Mouse (Mus musculus) liver, embryonic 15.5 days (tissue): ENCODE results near the gene Npnt. TPM values are rescaled to one million over a fixed set of nuclear protein-coding genes. Genes with fewer than 3 reads are reported as not detected.

Experiments used
- ATAC-seq: fragments of 200-750 bp; cut with Nextera tagmentation; 2 replicates; pipeline ENCODE4 v1.8.0; 2017; ENCODE audit warnings: moderate number of reproducible peaks, mild to moderate bottlenecking, moderate library complexity; ENCODE audit not compliant: insufficient read depth
- H3K27ac ChIP-seq: fragments of 300-500 bp; sonication (generic); replicated peaks from 2 replicates; pipeline ENCODE4 v1.5.1; 2015; ENCODE audit warnings: mild to moderate bottlenecking, inconsistent platforms
- H3K27me3 ChIP-seq: fragments of 300-500 bp; sonication (generic); 2 replicates; pipeline ENCODE4 v1.6.1; 2015; ENCODE audit warnings: mild to moderate bottlenecking, inconsistent platforms
- H3K36me3 ChIP-seq: fragments of 300-500 bp; sonication (generic); replicated peaks from 2 replicates; pipeline ENCODE4 v1.6.1; 2015; ENCODE audit warnings: moderate library complexity, mild to moderate bottlenecking, inconsistent platforms
- H3K4me1 ChIP-seq: fragments of 300-500 bp; sonication (generic); replicated peaks from 2 replicates; pipeline ENCODE4 v1.6.1; 2015; ENCODE audit warnings: inconsistent platforms
- H3K4me2 ChIP-seq: fragments of 300-500 bp; sonication (generic); 2 replicates; pipeline ENCODE4 v1.6.1; 2015; ENCODE audit warnings: moderate library complexity, mild to moderate bottlenecking, inconsistent platforms
- H3K4me3 ChIP-seq: fragments of 300-500 bp; sonication (generic); replicated peaks from 2 replicates; pipeline ENCODE4 v1.5.1; 2015; ENCODE audit warnings: mild to moderate bottlenecking, inconsistent platforms
- H3K9ac ChIP-seq: fragments of 300-500 bp; sonication (generic); 2 replicates; pipeline ENCODE4 v1.6.1; 2015; ENCODE audit warnings: moderate library complexity, mild to moderate bottlenecking, inconsistent platforms
- H3K9me3 ChIP-seq: fragments of 300-500 bp; sonication (generic); replicated peaks from 2 replicates; pipeline ENCODE4 v1.6.1; 2016; ENCODE audit warnings: inconsistent platforms
- WGBS: fragments of 180-500 bp; shearing (Covaris S2); methylation state at CpG from one replicate; pipeline ENCODE4 v1.1.7; 2015; ENCODE audit warnings: mixed read lengths; ENCODE audit not compliant: insufficient replicate concordance; 5-methylcytosine and 5-hydroxymethylcytosine counted together
- polyA plus RNA-seq: library from polyadenylated mRNA; unstranded; fragments of >200 nt; fragmentation: Nextera tagmentation; extraction: Ambion mirVana; gene quantifications from 2 replicates; pipeline ENCODE4 v1.2.1, GENCODE M21; 2015

Gene Npnt
- polyA plus RNA-seq, 1 experiment from 2014 or later, result 2.4 TPM

- Histone ChIP-seq H3K9me3 (no peaks in the 10 kb centered on the region), H3K27ac (no peak overlapping the region), H3K4me1 (no peaks in the 10 kb centered on the region), H3K4me2 (no peak overlapping the region), H3K9ac (no peak overlapping the region), H3K4me3 (no peak overlapping the region), H3K27me3 (no peaks in the 10 kb centered on the region), H3K36me3 (no peaks in the 10 kb centered on the region)
- no peak for ATAC-seq
- WGBS, result 74% methylated on average over 8 of the region's 8 CpGs
These were observed 42.4 kb downstream of the Npnt start for GRCm38 (mm10) chr3:132907506-132908203.

- no peaks in the 10 kb centered on the region for H3K4me1 ChIP-seq
- 71% methylated on average over 7 of the region's 7 CpGs for WGBS
These were observed 44.7 kb downstream of the Npnt start for GRCm38 (mm10) chr3:132905224-132905930.

GRCm38 (mm10) chr3:132903386-132903785, 46.7 kb downstream of the Npnt start:
- Histone ChIP-seq H3K27me3 (no peaks in the 10 kb centered on the region), H3K27ac (no peak overlapping the region), H3K4me3 (no peak overlapping the region), H3K9me3 (no peaks in the 10 kb centered on the region), H3K4me1 (no peaks in the 10 kb centered on the region), H3K36me3 (no peaks in the 10 kb centered on the region), H3K4me2 (no peak overlapping the region), H3K9ac (no peak overlapping the region)
- ATAC-seq, result no peak
- 78% methylated on average over 11 of the region's 11 CpGs for WGBS

More at GRCm38 (mm10) chr3:132905224-132905930, 44.7 kb downstream of the Npnt start:
- H3K27me3 ChIP-seq, result no peaks in the 10 kb centered on the region
- H3K36me3 ChIP-seq, result no peaks in the 10 kb centered on the region
- no peak overlapping the region for H3K9ac ChIP-seq
- no peaks in the 10 kb centered on the region for H3K9me3 ChIP-seq
- H3K27ac ChIP-seq, result no peak overlapping the region
- H3K4me2 ChIP-seq, result no peak overlapping the region
- no peak for ATAC-seq
- H3K4me3 ChIP-seq, result no peak overlapping the region

- Histone ChIP-seq H3K4me3 (no peak overlapping the region), H3K9ac (no peak overlapping the region), H3K27ac (no peak overlapping the region), H3K27me3 (no peaks in the 10 kb centered on the region), H3K36me3 (no peaks in the 10 kb centered on the region), H3K4me2 (no peak overlapping the region), H3K9me3 (no peaks in the 10 kb centered on the region), H3K4me1 (no peaks in the 10 kb centered on the region)
- WGBS, result 75% methylated on average over 5 of the region's 5 CpGs
- no peak for ATAC-seq
These were observed 47.2 kb downstream of the Npnt start for GRCm38 (mm10) chr3:132902921-132903320.

- Histone ChIP-seq H3K9me3 (no peaks in the 10 kb centered on the region), H3K4me1 (no peaks in the 10 kb centered on the region), H3K27ac (no peak overlapping the region), H3K9ac (no peak overlapping the region), H3K4me3 (no peak overlapping the region), H3K4me2 (no peak overlapping the region), H3K27me3 (no peaks in the 10 kb centered on the region), H3K36me3 (no peaks in the 10 kb centered on the region)
- 56% methylated on average over 6 of the region's 6 CpGs for WGBS
- ATAC-seq, result no peak
These were observed 47.9 kb downstream of the Npnt start for GRCm38 (mm10) chr3:132902206-132902605.

GRCm38 (mm10) chr3:132897891-132898290, 52.2 kb downstream of the Npnt start:
- no peak overlapping the region for H3K9ac ChIP-seq
- no peaks in the 10 kb centered on the region for H3K4me1 ChIP-seq
- no peak overlapping the region for H3K4me3 ChIP-seq
- H3K4me2 ChIP-seq, result no peak overlapping the region
- H3K36me3 ChIP-seq, result no peaks in the 10 kb centered on the region
- ATAC-seq, result no peak
- no peak overlapping the region for H3K27ac ChIP-seq
- H3K27me3 ChIP-seq, result no peaks in the 10 kb centered on the region
- 79% methylated on average over 4 of the region's 4 CpGs for WGBS
- H3K9me3 ChIP-seq, result no peaks in the 10 kb centered on the region

- no peak overlapping the region for H3K9ac ChIP-seq
- 72% methylated on average over 5 of the region's 5 CpGs for WGBS
- no peaks in the 10 kb centered on the region for H3K4me1 ChIP-seq
- H3K27ac ChIP-seq, result no peak overlapping the region
- no peaks in the 10 kb centered on the region for H3K36me3 ChIP-seq
- no peaks in the 10 kb centered on the region for H3K27me3 ChIP-seq
- no peak overlapping the region for H3K4me3 ChIP-seq
- ATAC-seq, result no peak
- H3K4me2 ChIP-seq, result no peak overlapping the region
- H3K9me3 ChIP-seq, result no peaks in the 10 kb centered on the region
These were observed 52.7 kb downstream of the Npnt start for GRCm38 (mm10) chr3:132897390-132897789.

- no peaks in the 10 kb centered on the region for H3K27me3 ChIP-seq
- H3K36me3 ChIP-seq, result no peaks in the 10 kb centered on the region
- H3K4me1 ChIP-seq, result no peaks in the 10 kb centered on the region
- no peak overlapping the region for H3K4me2 ChIP-seq
- no peak for ATAC-seq
- no peak overlapping the region for H3K4me3 ChIP-seq
- no peak overlapping the region for H3K9ac ChIP-seq
- WGBS, result 71% methylated on average over 7 of the region's 7 CpGs
- H3K9me3 ChIP-seq, result no peaks in the 10 kb centered on the region
- no peak overlapping the region for H3K27ac ChIP-seq
These were observed 56.0 kb downstream of the Npnt start for GRCm38 (mm10) chr3:132894086-132894485.

GRCm38 (mm10) chr3:132893676-132894075, 56.4 kb downstream of the Npnt start:
- no peak overlapping the region for H3K4me3 ChIP-seq
- no peaks in the 10 kb centered on the region for H3K36me3 ChIP-seq
- no peak overlapping the region for H3K4me2 ChIP-seq
- no peak for ATAC-seq
- WGBS, result 63% methylated on average over 3 of the region's 3 CpGs
- no peak overlapping the region for H3K9ac ChIP-seq
- no peak overlapping the region for H3K27ac ChIP-seq
- H3K4me1 ChIP-seq, result no peaks in the 10 kb centered on the region
- H3K9me3 ChIP-seq, result no peaks in the 10 kb centered on the region
- no peaks in the 10 kb centered on the region for H3K27me3 ChIP-seq

- no peak overlapping the region for H3K4me2 ChIP-seq
These were observed 57.0 kb downstream of the Npnt start for GRCm38 (mm10) chr3:132893044-132893443.

GRCm38 (mm10) chr3:132892481-132892880, 57.6 kb downstream of the Npnt start:
- Histone ChIP-seq H3K9me3 (no peaks in the 10 kb centered on the region), H3K4me3 (no peak overlapping the region), H3K27me3 (no peaks in the 10 kb centered on the region), H3K36me3 (no peaks in the 10 kb centered on the region), H3K4me1 (peaks cover under 1% of the 10 kb centered on the region; the same call in 1 of the 2 replicates), H3K4me2 (no peak overlapping the region), H3K9ac (no peak overlapping the region), H3K27ac (no peak overlapping the region)
- no peak for ATAC-seq
- WGBS, result 62% methylated on average over 7 of the region's 7 CpGs

More at GRCm38 (mm10) chr3:132893044-132893443, 57.0 kb downstream of the Npnt start:
- H3K27ac ChIP-seq, result no peak overlapping the region
- no peak overlapping the region for H3K4me3 ChIP-seq
- no peaks in the 10 kb centered on the region for H3K4me1 ChIP-seq
- H3K9me3 ChIP-seq, result no peaks in the 10 kb centered on the region
- H3K27me3 ChIP-seq, result no peaks in the 10 kb centered on the region
- H3K36me3 ChIP-seq, result no peaks in the 10 kb centered on the region
- 74% methylated on average over 7 of the region's 7 CpGs for WGBS
- ATAC-seq, result no peak
- no peak overlapping the region for H3K9ac ChIP-seq
